In the genomic region with DNA sequence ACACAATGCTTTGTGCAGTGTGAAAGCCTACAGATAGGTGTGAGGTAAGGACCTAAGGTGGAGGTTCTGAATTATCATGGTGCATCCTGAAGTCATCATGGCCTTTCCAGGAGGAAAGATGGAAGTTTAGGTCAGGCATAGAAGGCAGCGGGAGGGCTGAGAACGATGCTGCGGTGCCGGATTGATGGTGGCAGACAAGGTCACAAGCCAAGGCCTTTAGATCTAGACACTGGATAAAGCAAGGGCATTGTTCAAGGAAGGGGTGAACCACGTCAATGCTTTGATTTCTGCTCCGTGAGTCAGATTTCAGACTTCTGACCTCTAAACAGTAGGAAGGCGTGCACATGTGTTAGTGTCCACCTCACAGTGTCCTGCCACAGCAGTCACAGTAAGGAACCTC, we compare ENCODE assay signal across 15 mouse cellular contexts.
DNase-seq lines count a peak whose midpoint lies in the region; ATAC-seq lines count a peak whose summit lies in the region.
"Had no signal": no experiment of that assay in that cellular context is flagged by ENCODE, and none has a peak within 500 bp of the region (broad histone marks: within the 10 kb centered on the region; RNA-seq: fewer than 3 reads in every experiment).

No protein-coding gene starts in this region.

- peak; percentile 75 for DNase-seq in adrenal gland, adult 2 months
- peak; percentile 72 for DNase-seq in adrenal gland, adult 8-10 months
- peak; percentile 54 for DNase-seq in adrenal gland, postnatal 14 days
- peak; percentile 39 to 61 for DNase-seq in adrenal gland, postnatal 36 days
- DNase-seq in urinary bladder, postnatal 14 days (ENCODE audit: low spot score) = no peak
- DNase-seq in testis, postnatal 14 days (ENCODE audit: low spot score) = no peak
- DNase-seq: cerebellum, adult 11 months; cerebellum, adult 18-20 months; cerebellum, adult 8-10 months; cerebellum, adult 9-11 months; cerebellum, postnatal 25 days; forebrain, postnatal 0 days had no signal

- ATAC-seq in granulocyte monocyte progenitor cell, adult 5-6 weeks (replicated peaks; ENCODE audit: poor library complexity, severe bottlenecking) = no peak
- ATAC-seq: forebrain, embryonic 13.5 days; forebrain, embryonic 15.5 days; forebrain, postnatal 0 days had no signal

Comparison
In these comparisons a context has a peak if more than half of its experiments do, and no peak if none do; other contexts are left out.
1. DNase-seq: peak in adrenal gland, adult 2 months (single experiment), adrenal gland, adult 8-10 months (single experiment), adrenal gland, postnatal 14 days (single experiment) and adrenal gland, postnatal 36 days (2 of 2); none in urinary bladder, postnatal 14 days (single experiment) and testis, postnatal 14 days (single experiment).